Mouse (Mus musculus) stomach, postnatal 0 days (tissue): ENCODE data around the gene Stk11ip.

Experiments
- CTCF ChIP-seq: IDR thresholded peaks from 2 replicates; pipeline ENCODE4 v1.5.1; 2016; ENCODE audit warnings: antibody characterized with exemption, low read depth, mild to moderate bottlenecking, moderate library complexity
- EP300 ChIP-seq: optimal IDR thresholded peaks from 2 replicates; pipeline ENCODE3; 2016; ENCODE audit warnings: antibody characterized with exemption

GRCm38 (mm10) chr1:75560206-75560913 lies 39.0 kb downstream of the Stk11ip start:
- no peak for TF ChIP-seq CTCF
- TF ChIP-seq EP300, result no peak
